Mouse (Mus musculus) layer of hippocampus, adult 11-12 months (tissue): ENCODE measurements around the gene Cstf3.

Experiments
- DNase-seq: peaks from one replicate; pipeline ENCODE4 v3.0.0; 2022; ENCODE audit warnings: low spot score

Gene Cstf3

DNA sequence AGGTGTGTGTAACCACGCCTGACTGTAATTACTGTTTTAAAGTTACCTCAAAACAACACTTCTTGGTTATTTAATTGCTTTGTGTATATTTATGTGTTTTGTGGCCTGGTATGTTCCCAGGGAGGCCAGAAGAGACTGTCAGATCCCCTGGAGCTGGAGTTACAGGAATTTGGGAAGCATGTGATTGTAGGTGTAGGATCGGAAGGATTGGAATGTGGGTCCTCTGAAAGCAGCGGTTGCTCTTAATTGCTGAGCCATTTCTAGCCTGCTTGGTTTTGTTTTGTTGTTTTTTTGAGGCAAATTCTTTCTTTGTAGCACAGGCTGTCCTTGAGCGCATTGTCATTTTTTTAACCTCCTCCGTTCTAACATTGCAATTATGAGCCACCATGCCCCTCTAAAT, 14.4 kb downstream of the Cstf3 start:
- DNase-seq: no peak

- no peak for DNase-seq
Observed at GRCm38 (mm10) chr2:104605560-104605959, 15.2 kb downstream of the Cstf3 start.

- DNase-seq: no peak
Observed at GRCm38 (mm10) chr2:104614786-104615185, 24.5 kb downstream of the Cstf3 start.

- DNase-seq: no peak
Observed at GRCm38 (mm10) chr2:104615985-104616711, 25.8 kb downstream of the Cstf3 start.

DNA sequence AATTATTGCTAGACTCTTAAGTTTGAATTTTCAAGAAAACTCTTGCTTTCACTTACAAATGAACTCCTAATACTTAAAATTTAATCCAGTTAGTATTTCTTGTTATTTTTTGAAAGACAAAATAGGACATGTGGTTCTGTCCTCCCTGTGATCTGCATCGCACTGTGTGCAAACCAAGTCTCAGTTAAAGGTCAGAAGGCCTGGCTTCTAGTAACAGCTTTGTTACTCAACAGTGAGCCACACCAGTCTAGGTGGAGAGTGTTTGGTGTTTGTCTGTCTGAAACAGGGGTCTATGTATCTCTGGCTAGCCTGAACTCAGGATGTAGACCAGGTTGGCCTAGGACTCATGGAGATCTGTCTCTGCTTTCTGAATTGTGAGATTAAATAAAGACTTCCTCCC, 68.3 kb downstream of the Cstf3 start:
- no peak for DNase-seq

DNA sequence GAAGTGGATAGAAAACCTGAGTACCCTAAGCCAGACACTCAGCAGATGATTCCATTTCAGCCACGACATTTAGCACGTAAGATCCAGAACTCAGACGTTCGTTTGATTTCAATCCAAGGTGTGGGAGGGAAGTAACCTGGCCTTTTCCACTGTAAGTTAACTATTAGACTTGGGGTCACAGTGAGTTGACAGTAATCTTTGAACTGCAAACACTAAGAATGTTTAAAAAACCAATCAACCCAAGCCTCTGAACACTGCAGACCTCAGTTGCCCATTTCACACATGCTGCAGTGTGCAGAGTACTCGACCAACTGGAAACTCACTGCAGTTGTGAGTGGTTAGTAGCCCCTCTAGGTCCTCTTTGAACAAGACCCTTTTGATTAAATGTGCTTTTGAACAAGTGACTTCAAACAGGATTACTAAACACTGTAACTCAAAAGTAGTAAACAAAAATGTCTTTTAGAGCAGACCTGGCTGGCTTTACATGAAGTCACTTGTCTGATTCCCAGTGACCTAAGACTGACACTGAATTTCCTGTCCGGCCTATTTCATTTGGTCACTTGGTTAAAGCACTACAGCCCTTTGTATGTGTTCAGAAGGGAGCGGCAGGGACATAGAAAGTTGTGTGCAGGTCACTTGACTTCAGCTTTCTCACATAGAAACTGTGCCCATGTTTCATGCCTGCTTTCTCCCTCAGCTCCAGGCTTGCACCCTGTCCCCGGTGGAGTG, 73.2 kb downstream of the Cstf3 start:
- no peak for DNase-seq

- DNase-seq: no peak
Observed at GRCm38 (mm10) chr2:104669122-104669804, 78.9 kb downstream of the Cstf3 start.

- no peak for DNase-seq
Observed at GRCm38 (mm10) chr2:104671724-104672123, 81.4 kb downstream of the Cstf3 start.

DNA sequence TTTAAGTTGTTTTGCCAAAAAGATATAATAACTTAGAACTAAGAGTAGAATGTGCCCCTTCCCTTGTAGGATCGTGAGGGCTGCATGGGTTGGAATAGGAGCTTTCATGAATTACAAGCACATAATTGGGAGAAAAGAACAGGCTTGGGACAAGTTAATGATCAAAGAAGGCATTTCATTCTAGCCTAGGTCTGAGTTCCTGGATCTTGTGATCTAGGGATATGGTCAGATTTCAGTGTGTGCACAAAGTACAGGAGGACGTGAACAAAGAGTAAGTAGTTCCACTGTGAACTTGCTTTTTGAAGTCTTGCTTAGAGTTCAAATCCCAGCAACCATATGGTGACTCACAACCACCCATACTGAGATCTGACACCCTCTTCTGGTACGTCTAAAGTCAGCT, 87.0 kb downstream of the Cstf3 start:
- no peak for DNase-seq

- no peak for DNase-seq
Observed at GRCm38 (mm10) chr2:104684771-104685170, 94.4 kb downstream of the Cstf3 start.

DNA sequence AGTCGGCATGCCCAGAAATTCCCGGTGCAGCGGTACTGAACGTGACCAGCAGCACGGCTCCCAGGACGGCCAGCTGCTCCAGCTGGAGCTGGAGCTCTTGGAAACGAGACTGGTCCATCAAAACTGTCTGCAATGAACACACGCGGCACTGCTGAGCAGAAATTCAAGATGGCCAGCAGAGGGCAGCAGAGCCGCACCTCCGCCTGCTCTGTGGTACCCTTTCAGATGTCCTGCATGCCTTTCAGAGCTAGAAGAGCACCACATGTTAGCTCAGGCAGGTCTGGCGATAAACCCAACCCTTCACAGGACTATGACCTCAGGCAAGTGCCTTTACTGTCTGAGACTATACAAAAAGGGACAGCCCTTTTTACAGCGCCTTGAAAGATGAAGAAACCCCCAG, 95.1 kb downstream of the Cstf3 start:
- DNase-seq: peak; percentile 70

GRCm38 (mm10) chr2:104687261-104687660, 96.9 kb downstream of the Cstf3 start:
- no peak for DNase-seq

DNA sequence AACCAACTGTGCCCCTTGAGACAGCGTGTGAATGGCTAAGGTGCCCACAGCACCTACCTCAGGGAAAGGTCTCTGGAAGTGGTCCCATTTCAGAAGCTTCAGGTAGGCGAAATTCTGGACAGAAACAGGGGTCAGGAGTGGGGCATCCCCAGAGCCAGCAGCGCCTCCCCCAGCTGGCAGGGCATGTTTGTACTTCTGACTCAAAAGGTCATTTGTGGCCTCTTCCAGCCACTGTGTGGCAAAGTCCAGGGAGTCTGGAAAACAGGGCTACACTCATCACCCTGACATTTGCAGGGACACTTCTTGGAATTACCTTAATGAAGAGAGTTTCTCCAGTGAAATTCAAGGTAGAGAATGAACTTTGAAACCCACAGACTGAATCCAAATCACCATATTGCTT, 98.0 kb downstream of the Cstf3 start:
- no peak for DNase-seq

DNA sequence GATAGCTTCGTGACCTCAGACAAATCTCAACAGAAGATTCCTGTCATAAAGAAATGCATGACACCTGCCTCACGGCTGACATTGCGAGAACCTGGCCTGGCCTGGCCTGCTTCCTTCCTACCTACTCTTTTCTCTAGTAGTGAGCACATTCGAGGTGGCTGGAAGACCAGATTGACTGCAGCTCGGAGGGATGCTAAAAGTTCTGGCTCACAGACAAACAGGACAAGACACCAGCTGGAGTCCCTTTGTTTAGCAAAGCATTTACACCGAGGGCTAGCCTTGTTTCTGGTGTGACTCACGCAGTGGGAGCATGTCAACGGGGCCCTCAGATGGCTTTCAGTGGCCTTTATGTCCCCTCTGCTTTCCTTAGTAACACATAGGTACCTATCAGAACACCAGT, 98.4 kb downstream of the Cstf3 start:
- no peak for DNase-seq

DNA sequence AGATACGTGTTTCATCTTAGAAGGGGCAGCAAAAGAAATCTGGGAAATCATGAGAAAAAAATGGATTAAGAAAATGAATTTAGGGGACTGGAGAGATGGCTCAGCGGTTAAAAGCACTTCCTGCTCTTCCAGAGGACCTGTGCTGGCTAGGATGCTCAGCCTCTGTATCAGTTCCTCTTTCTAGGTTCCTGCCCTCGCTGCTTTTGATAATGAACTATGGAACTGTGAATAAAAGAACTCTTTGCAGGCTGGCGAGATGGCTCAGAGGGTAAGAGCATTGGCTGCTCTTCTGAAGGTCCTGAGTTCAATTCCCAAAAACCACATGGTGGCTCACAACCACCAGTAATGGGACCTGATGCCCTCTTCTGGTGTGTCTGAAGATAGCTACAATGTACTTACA, 100.4 kb downstream of the Cstf3 start:
- DNase-seq: no peak

GRCm38 (mm10) chr2:104692551-104692950, 102.2 kb downstream of the Cstf3 start:
- DNase-seq: no peak

GRCm38 (mm10) chr2:104699659-104700058, 109.3 kb downstream of the Cstf3 start:
- no peak for DNase-seq

DNA sequence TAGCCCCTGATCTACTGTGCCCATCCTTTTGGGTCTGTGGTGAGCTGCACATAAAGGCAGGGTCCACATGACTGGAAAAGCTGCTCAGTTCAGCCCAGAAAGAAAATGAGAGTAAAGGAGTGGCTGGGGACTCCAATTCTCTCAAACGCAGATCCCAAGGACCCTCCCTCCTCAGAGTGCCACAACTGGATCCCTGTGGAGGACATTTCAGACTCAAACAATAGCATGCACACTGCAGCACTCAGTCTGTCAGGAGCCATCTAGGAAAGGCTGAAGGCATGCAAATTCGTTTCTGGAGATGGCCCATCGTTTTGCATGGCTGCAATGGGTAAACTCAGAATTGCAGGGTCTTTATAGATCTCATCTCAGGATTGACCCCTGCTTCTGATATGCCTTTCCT, 112.8 kb downstream of the Cstf3 start:
- DNase-seq: no peak

DNA sequence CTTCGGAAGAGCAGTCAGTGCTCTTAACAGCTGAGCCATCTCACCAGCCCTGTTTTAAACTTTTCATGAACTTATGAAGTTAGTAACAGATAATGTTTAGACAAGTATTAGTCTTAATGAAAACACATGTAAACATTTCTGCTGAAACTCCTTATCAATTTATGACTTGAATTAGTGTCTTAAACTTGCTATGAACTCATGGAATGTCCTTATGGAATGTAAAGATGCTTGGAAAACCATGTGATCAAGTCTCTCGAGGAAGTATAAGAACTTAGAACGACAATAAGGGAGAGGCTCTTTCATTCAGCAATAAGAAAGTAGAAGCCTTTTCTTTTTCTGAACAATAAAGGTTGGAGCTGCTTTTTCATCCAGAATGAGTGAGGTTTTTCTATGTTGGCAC, 114.0 kb downstream of the Cstf3 start:
- no peak for DNase-seq

GRCm38 (mm10) chr2:104709786-104710337, 119.5 kb downstream of the Cstf3 start:
- DNase-seq: no peak

- DNase-seq: no peak
Observed at GRCm38 (mm10) chr2:104710670-104711370, 120.5 kb downstream of the Cstf3 start.
